Mouse (Mus musculus) heart, adult 8-10 months (tissue): ENCODE data around the gene Cep57l1. TPM values are rescaled to one million over a fixed set of nuclear protein-coding genes. Genes with fewer than 3 reads are reported as not detected.

Experiments used
- DNase-seq: peaks from one replicate; pipeline ENCODE4 v3.0.0; 2022; ENCODE audit warnings: low spot score
- microRNA-seq: library from miRNA; unstranded; fragments of <30 nt; microRNA quantifications from one replicate; pipeline ENCODE4 v1.2.0, GENCODE M21; 2022
- total RNA-seq, 4 experiments: library from RNA; stranded (reverse); gene quantifications; 2 replicates each; pipeline ENCODE4 v1.2.4; 2022

Gene Cep57l1
- total RNA-seq, 4 experiments from 2014 or later: 2.1 to 4.3 (median 3.0) TPM

DNA sequence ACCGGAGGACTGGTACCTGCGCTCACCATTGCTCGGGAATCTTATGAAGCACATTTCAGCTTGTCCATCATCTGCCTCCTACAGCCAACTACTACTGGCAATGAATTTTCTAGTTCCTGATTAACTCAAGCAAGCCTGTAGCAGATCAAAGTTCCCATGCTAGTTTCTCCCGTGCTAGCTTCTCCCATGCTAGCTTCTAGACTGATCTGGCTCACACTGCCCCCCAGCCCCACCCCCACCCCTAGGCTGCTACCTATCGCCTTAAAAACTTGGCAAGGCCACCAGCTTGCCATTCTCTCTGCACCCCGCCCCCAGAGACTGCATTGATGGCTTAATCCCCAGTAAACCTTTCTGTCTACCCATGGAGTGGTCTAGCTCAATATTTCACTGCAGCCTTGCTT lies 133.0 kb downstream of the Cep57l1 start:
- DNase-seq: no peak

DNA sequence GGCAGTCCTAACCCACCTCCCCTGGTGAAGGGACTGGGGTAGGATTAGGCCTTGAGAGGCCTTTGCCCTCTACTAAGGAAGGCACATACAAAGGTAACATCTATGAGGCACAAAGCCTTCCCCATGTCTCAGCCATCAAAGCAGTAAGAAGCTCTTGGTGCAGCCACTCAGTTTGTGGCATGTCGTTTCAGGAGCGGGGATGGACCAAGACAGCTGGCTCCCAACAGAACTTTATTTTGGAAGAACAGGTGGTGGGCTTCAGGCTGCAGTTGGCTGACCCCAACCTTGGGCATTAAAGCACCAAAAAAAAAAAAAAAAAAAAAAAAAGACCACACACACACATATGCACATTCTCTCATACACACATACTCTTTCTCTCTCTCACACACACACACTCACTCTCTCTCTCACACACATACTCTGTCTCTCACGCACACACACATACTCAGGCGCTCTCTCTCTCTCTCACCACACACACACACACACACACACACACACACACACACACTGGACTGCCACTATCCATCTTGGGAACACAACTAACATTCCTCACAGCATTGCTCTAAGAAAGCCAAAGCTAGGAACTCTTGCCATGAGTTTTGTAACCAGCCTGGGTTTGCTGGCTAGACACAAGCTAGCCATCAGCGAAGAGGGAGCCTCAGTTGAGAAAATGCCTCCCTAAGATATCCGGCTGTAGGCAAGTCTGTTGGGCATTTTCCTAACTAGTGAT lies 133.7 kb downstream of the Cep57l1 start:
- DNase-seq: no peak

DNA sequence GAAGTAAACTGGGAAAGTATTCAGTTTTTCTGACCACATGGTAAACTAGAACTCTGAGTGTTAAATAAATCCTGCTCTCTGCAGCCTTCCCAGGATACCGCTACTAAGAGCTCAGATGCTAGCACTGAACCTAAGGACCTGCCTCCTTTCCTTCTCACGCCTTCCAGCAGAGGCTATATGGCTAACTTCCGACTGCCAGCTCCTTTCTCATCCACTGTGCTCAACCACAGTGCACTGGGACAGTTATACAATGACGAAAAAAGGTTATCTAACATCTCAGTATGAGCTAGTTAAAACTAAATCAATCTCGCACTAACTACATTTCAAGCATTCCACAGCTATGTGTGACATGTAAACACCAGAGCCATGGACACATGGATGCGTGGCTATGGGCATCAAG lies 134.4 kb downstream of the Cep57l1 start:
- no peak for DNase-seq

DNA sequence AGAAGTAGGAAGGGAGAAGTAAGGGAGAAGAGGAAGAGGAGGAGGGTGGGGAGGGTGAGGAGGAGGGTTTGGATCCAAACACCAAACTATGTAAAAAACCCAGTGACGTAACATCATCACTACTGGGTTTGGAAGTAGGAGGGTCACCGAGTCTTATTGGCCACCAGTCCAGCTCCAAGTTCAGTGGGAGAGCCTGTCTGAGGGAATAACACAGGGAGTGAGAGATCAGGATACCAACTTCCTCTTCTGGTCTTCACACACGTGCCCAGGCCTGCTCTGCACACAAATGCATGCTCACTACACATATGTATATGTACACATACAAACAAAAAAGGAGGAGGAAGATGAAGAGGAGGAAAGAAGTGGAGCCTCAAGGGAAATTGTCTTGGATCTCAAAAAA lies 135.3 kb downstream of the Cep57l1 start:
- no peak for DNase-seq

GRCm38 (mm10) chr10:41670196-41670595 lies 139.5 kb downstream of the Cep57l1 start:
- no peak for DNase-seq

Small RNA genes lying within 50 kb of the gene (microRNA-seq; reads per million reads assigned to microRNA genes)
- gene Mir3473b: not detected

Other genes with a start within 250 kb of the Cep57l1 start
- under 1 TPM in 1 of 4 experiments, not detected in 3; 0.20 TPM for gene Ccdc162, start 93.2 kb downstream of the Cep57l1 start, total RNA-seq
- 100 to 1,000 TPM in 2 of 4 experiments, 10 to 100 TPM in 2; 87.8 to 136 (median 109) TPM for gene Sesn1, start 64 bp upstream of the Cep57l1 start, total RNA-seq
- gene Armc2, start 208.6 kb upstream of the Cep57l1 start, total RNA-seq: 10 to 100 TPM; 22.2 to 29.8 (median 28.0) TPM